Mouse (Mus musculus): ENCODE measurements around the gene Gkn1. TPM values are rescaled to one million over a fixed set of nuclear protein-coding genes. Genes with fewer than 3 reads are reported as not detected.

Gkn1 gene
- total and polyA plus RNA-seq, 3 experiments, result not detected

- Histone ChIP-seq H3K4me1 (ENCODE audit: control insufficient read depth in 1 of 2, insufficient read depth in 2 of 2) (no peaks in the 10 kb centered on the region; a peak in 1 of 4 replicates), H3K36me3 (replicated peaks in 1 of 2; ENCODE audit: control insufficient read depth in 1 of 2, insufficient read depth in 1 of 2, low read length in 1 of 2) (no peaks in the 10 kb centered on the region), H3K4me2 (ENCODE audit: insufficient read depth, low read depth, poor library complexity, severe bottlenecking) (no peak overlapping the region), H3K27ac (ENCODE audit: insufficient read depth, low read depth) (no peak overlapping the region), H3K4me3 (replicated peaks in 1 of 3; ENCODE audit: low read depth in 2 of 3, low read length in 2 of 3, poor library complexity in 1 of 3) (no peak overlapping the region), H3K79me2 (replicated peaks; ENCODE audit: control insufficient read depth, extremely low read depth, insufficient read depth, poor library complexity, severe bottlenecking) (no peaks in the 10 kb centered on the region), H3K9ac (ENCODE audit: insufficient read depth, low read depth) (no peak overlapping the region), H3K9me3 (replicated peaks; ENCODE audit: low read length) (no peaks in the 10 kb centered on the region), H3K27me3 (replicated peaks) (peaks cover 1% of the 10 kb centered on the region)
- dilution Hi-C loops (cut with MboI; ENCODE audit: extremely low pct_ligation_motif_present, extremely low pct_unique_long_range_greater_than_20kb, low sequenced_read_pairs) (no loop called here), in situ Hi-C loops (cut with MboI; ENCODE audit: low pct_ligation_motif_present, low pct_unique_long_range_greater_than_20kb, low sequenced_read_pairs) (no loop called here)
- TF ChIP-seq HCFC1 (IDR thresholded peaks at IDR 0.05; ENCODE audit: low read depth, low read length), result no peak
- TF ChIP-seq CHD1 (IDR thresholded peaks at IDR 0.05; ENCODE audit: low read depth, low read length), result no peak
- no peak for DNase-seq (ENCODE audit: extremely low read depth)
Observed at GRCm38 (mm10) chr6:87332380-87332779, 18.4 kb downstream of the Gkn1 start.

- in situ Hi-C loops (cut with MboI; ENCODE audit: low pct_ligation_motif_present, low pct_unique_long_range_greater_than_20kb, low sequenced_read_pairs), result loop anchor here (5.0 kb wide), 1 partner anchor 226 kb away; the partner anchor contains the start of gene D6Ertd527e
- no peaks in the 10 kb centered on the region for H3K9me3 ChIP-seq (replicated peaks; ENCODE audit: low read length)
- H3K79me2 ChIP-seq (replicated peaks; ENCODE audit: control insufficient read depth, extremely low read depth, insufficient read depth, poor library complexity, severe bottlenecking), result no peaks in the 10 kb centered on the region
- no peak overlapping the region for H3K4me3 ChIP-seq (replicated peaks in 1 of 3; ENCODE audit: low read depth in 2 of 3, low read length in 2 of 3, poor library complexity in 1 of 3)
- H3K9ac ChIP-seq (ENCODE audit: insufficient read depth, low read depth), result no peak overlapping the region
- TF ChIP-seq ZMIZ1 (IDR thresholded peaks at IDR 0.05; ENCODE audit: low read depth, low read length) (no peak), USF2 (conservative IDR thresholded peaks at IDR 0.05; ENCODE audit: low read depth, low read length) (no peak), NRF1 (IDR thresholded peaks at IDR 0.05; ENCODE audit: low read depth, low read length) (no peak), NELFE (IDR thresholded peaks at IDR 0.05; ENCODE audit: low read depth, low read length) (no peak), MAX (IDR thresholded peaks at IDR 0.05; ENCODE audit: low read length) (no peak), JUN (IDR thresholded peaks at IDR 0.05; ENCODE audit: insufficient read depth, low read depth, low read length) (no peak), ETS1 (conservative IDR thresholded peaks at IDR 0.05; ENCODE audit: low read depth, low read length) (no peak), MEF2A (IDR thresholded peaks at IDR 0.05; ENCODE audit: borderline replicate concordance, low read depth, low read length) (no peak), USF1 (IDR thresholded peaks at IDR 0.05; ENCODE audit: low read depth, low read length) (no peak), CTCF (conservative IDR thresholded peaks at IDR 0.05 in 1 of 2, IDR thresholded peaks at IDR 0.05 in 1 of 2; ENCODE audit: low read depth in 2 of 2, low read length in 2 of 2) (no peak), SIN3A (IDR thresholded peaks at IDR 0.05; ENCODE audit: low read length) (no peak), IRF4 (IDR thresholded peaks at IDR 0.05; ENCODE audit: low read depth, low read length) (no peak), JUND (conservative IDR thresholded peaks at IDR 0.05; ENCODE audit: low read depth, low read length) (no peak), RCOR1 (conservative IDR thresholded peaks at IDR 0.05; ENCODE audit: low read depth, low read length) (no peak), CHD1 (IDR thresholded peaks at IDR 0.05; ENCODE audit: low read depth, low read length) (no peak), GABPA (IDR thresholded peaks at IDR 0.05; ENCODE audit: insufficient replicate concordance, low read depth, low read length) (no peak), POLR2A (IDR thresholded peaks at IDR 0.05; ENCODE audit: low read depth, low read length) (no peak), TBP (conservative IDR thresholded peaks at IDR 0.05; ENCODE audit: low read depth, low read length) (no peak), MAFK (IDR thresholded peaks at IDR 0.05; ENCODE audit: insufficient replicate concordance, low read length) (no peak)
- H3K4me1 ChIP-seq (ENCODE audit: control insufficient read depth in 1 of 2, insufficient read depth in 2 of 2), result no peaks in the 10 kb centered on the region
- no peak overlapping the region for H3K4me2 ChIP-seq (ENCODE audit: insufficient read depth, low read depth, poor library complexity, severe bottlenecking)
- DNase-seq (ENCODE audit: extremely low read depth), result no peak
- H3K36me3 ChIP-seq (replicated peaks in 1 of 2; ENCODE audit: control insufficient read depth in 1 of 2, insufficient read depth in 1 of 2, low read length in 1 of 2), result no peaks in the 10 kb centered on the region
- H3K27me3 ChIP-seq (replicated peaks), result no peaks in the 10 kb centered on the region
- dilution Hi-C loops (cut with MboI; ENCODE audit: extremely low pct_ligation_motif_present, extremely low pct_unique_long_range_greater_than_20kb, low sequenced_read_pairs), result no loop called here
- H3K27ac ChIP-seq (ENCODE audit: insufficient read depth, low read depth), result no peak overlapping the region
Observed at GRCm38 (mm10) chr6:87328265-87329173, 22.2 kb downstream of the Gkn1 start.
